Mouse (Mus musculus): ENCODE measurements around the gene Mpi. TPM values are rescaled to one million over a fixed set of nuclear protein-coding genes. Genes with fewer than 3 reads are reported as not detected.

The Mpi gene
- polyA plus RNA-seq, 1 experiment from 2014 or later: 55.1 TPM

- no peak for DNase-seq (ENCODE audit: low spot score)
- H3K4me1 ChIP-seq (replicated peaks; ENCODE audit: control insufficient read depth, insufficient read depth, low read length): no peaks in the 10 kb centered on the region; the same call in 1 of the 2 replicates
- H3K36me3 ChIP-seq (ENCODE audit: control insufficient read depth, insufficient read depth, low read length): no peaks in the 10 kb centered on the region; the same call in 1 of the 2 replicates
- H3K4me2 ChIP-seq (ENCODE audit: low read depth, low read length, severe bottlenecking): no peak overlapping the region
- H3K4me3 ChIP-seq (ENCODE audit: low read depth, low read length): no peak overlapping the region
- no peak for ATAC-seq (replicated peaks; ENCODE audit: low FRiP score)
- H3K9me3 ChIP-seq (ENCODE audit: control insufficient read depth, low read length): no peaks in the 10 kb centered on the region
- no peak overlapping the region for H3K9ac ChIP-seq (ENCODE audit: low read length)
- H3K27me3 ChIP-seq (ENCODE audit: control insufficient read depth, insufficient read depth, low read length): no peaks in the 10 kb centered on the region
- 59% methylated on average over 8 of the region's 8 CpGs for WGBS
- no peak overlapping the region for H3K27ac ChIP-seq (ENCODE audit: low read depth, low read length)
Observed at GRCm38 (mm10) chr9:57566846-57567245, 14.3 kb upstream of the Mpi start.

DNA sequence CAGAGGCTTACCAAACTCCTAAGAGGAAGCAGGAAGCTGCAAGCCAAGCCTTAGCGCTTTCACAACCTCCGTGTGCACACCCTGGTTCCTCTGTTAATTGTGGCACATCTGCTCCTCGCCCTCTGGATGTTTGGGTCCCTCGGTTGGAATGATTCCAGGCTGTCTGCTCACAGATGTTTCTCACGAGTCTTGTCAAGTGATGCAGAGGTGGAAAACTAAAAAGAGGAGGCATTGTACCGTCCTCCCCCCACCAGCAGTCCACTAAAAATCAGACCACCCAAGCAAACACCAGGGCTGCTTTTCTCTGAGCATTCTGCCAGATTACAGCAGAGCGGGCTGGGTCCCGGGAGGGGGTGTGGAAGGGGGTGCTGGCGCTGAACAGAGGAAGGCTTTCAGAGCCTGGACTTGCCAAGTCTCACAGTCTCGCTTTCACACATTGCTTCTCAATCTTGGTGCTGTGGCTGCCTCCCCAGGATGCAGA lies 13.2 kb upstream of the Mpi start:
- H3K9me3 ChIP-seq (ENCODE audit: control insufficient read depth, low read length): no peaks in the 10 kb centered on the region
- ATAC-seq (replicated peaks; ENCODE audit: low FRiP score): no peak
- no peak overlapping the region for H3K9ac ChIP-seq (ENCODE audit: low read length)
- DNase-seq (ENCODE audit: low spot score): no peak
- no peaks in the 10 kb centered on the region for H3K27me3 ChIP-seq (ENCODE audit: control insufficient read depth, insufficient read depth, low read length)
- H3K4me2 ChIP-seq (ENCODE audit: low read depth, low read length, severe bottlenecking): no peak overlapping the region
- no peak overlapping the region for H3K4me3 ChIP-seq (ENCODE audit: low read depth, low read length)
- no peak overlapping the region for H3K27ac ChIP-seq (ENCODE audit: low read depth, low read length)
- WGBS: 71% methylated on average over 10 of the region's 10 CpGs
- H3K36me3 ChIP-seq (ENCODE audit: control insufficient read depth, insufficient read depth, low read length): no peaks in the 10 kb centered on the region; the same call in 1 of the 2 replicates
- H3K4me1 ChIP-seq (replicated peaks; ENCODE audit: control insufficient read depth, insufficient read depth, low read length): peaks cover 4% of the 10 kb centered on the region

DNA sequence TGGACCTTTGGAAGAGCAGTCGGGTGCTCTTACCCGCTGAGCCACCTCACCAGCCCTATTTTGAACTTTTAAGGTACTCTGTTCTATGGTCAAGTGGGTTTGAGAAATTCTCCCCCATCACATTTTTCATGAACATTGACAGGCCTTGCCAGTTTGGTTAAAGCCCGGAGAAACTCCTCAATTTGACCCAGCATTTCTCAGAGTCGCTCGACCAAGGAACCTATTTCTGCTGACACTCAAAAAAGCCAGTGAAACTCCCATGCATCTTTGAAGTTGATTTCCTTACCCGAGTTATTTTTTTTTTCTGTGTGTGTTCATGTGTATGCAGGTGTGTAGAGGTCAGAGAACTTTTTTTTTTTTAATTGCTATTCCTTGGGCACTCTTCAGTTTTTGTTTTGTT lies 12.0 kb upstream of the Mpi start:
- Histone ChIP-seq H3K4me1 (replicated peaks; ENCODE audit: control insufficient read depth, insufficient read depth, low read length) (peaks cover 7% of the 10 kb centered on the region), H3K36me3 (ENCODE audit: control insufficient read depth, insufficient read depth, low read length) (no peaks in the 10 kb centered on the region), H3K9ac (ENCODE audit: low read length) (no peak overlapping the region), H3K9me3 (ENCODE audit: control insufficient read depth, low read length) (no peaks in the 10 kb centered on the region), H3K27me3 (ENCODE audit: control insufficient read depth, insufficient read depth, low read length) (no peaks in the 10 kb centered on the region), H3K27ac (ENCODE audit: low read depth, low read length) (no peak overlapping the region), H3K4me2 (ENCODE audit: low read depth, low read length, severe bottlenecking) (no peak overlapping the region), H3K4me3 (ENCODE audit: low read depth, low read length) (no peak overlapping the region)
- 94% methylated on average over 6 of the region's 6 CpGs for WGBS
- DNase-seq (ENCODE audit: low spot score) (no peak), ATAC-seq (replicated peaks; ENCODE audit: low FRiP score) (no peak)

- Histone ChIP-seq H3K4me2 (ENCODE audit: low read depth, low read length, severe bottlenecking) (no peak overlapping the region), H3K9ac (ENCODE audit: low read length) (no peak overlapping the region), H3K4me1 (replicated peaks; ENCODE audit: control insufficient read depth, insufficient read depth, low read length) (peaks cover 7% of the 10 kb centered on the region), H3K27ac (ENCODE audit: low read depth, low read length) (no peak overlapping the region), H3K9me3 (ENCODE audit: control insufficient read depth, low read length) (no peaks in the 10 kb centered on the region), H3K27me3 (ENCODE audit: control insufficient read depth, insufficient read depth, low read length) (no peaks in the 10 kb centered on the region), H3K36me3 (ENCODE audit: control insufficient read depth, insufficient read depth, low read length) (no peaks in the 10 kb centered on the region), H3K4me3 (ENCODE audit: low read depth, low read length) (no peak overlapping the region)
- ATAC-seq (replicated peaks; ENCODE audit: low FRiP score) (no peak), DNase-seq (ENCODE audit: low spot score) (no peak)
- WGBS: 82% methylated on average over 4 of the region's 4 CpGs
Observed at GRCm38 (mm10) chr9:57562896-57563372, 10.4 kb upstream of the Mpi start.

- Histone ChIP-seq H3K9ac (ENCODE audit: low read length) (no peak overlapping the region; the same call in 1 of the 2 replicates), H3K4me3 (ENCODE audit: low read depth, low read length) (peak overlapping the region; percentile 48), H3K27me3 (ENCODE audit: control insufficient read depth, insufficient read depth, low read length) (no peaks in the 10 kb centered on the region), H3K4me2 (ENCODE audit: low read depth, low read length, severe bottlenecking) (peak overlapping the region; percentile 71), H3K36me3 (ENCODE audit: control insufficient read depth, insufficient read depth, low read length) (no peaks in the 10 kb centered on the region), H3K4me1 (replicated peaks; ENCODE audit: control insufficient read depth, insufficient read depth, low read length) (peaks cover 7% of the 10 kb centered on the region), H3K27ac (ENCODE audit: low read depth, low read length) (no peak overlapping the region), H3K9me3 (ENCODE audit: control insufficient read depth, low read length) (no peaks in the 10 kb centered on the region)
- no peak for DNase-seq (ENCODE audit: low spot score)
- WGBS: 83% methylated on average over 13 of the region's 13 CpGs
- no peak for ATAC-seq (replicated peaks; ENCODE audit: low FRiP score)
Observed at GRCm38 (mm10) chr9:57561711-57562099, 9.1 kb upstream of the Mpi start.

DNA sequence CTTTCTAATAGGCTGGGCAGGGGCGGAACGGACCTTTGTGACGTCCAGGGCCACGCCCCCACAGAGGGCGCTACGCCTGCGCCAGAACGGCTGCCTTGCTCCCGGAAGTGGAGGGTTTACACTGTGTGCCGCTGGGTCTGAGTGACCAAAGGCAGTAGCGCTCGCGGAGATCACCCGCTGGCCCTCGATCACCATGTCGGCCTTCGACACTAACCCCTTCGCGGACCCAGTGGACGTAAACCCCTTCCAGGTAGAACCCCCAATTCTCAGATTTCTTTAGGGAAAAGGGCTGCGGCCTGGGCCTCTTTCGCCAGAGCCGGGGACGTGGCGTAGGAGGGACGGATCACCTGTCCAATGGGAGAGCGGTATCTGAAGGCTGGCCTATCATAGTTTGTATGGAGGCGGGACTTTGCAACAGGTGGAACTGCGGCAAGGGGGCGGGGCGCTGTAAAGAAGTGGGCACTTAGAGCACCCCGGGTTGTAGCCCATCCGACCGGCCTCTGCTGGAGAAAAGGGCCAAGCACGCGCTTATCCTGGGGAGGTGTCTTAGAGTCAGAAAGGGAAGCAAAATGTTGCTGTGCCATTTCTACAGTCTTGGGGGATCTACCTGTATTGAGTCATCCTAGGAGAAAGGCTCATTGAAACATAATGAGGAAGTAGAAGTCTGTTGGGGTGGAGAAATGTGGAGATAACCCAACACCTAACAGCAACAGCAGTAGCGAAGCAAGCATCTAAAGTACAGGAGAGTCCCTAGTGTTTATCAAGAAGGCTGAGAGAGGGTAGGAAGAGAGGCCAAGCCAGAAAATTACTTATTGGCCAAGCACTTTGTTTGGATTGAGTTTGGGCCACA lies 8.5 kb upstream of the Mpi start, which contains the start of gene Scamp2:
Gene Scamp2 (plus strand): TSS at position 83 of the 850 bp plus-strand sequence.
- WGBS: 1% methylated on average over 37 of the region's 37 CpGs
- no peaks in the 10 kb centered on the region for H3K27me3 ChIP-seq (ENCODE audit: control insufficient read depth, insufficient read depth, low read length)
- peak within 1 kb of the TSS; percentile 48 for H3K4me3 ChIP-seq (ENCODE audit: low read depth, low read length)
- H3K36me3 ChIP-seq (ENCODE audit: control insufficient read depth, insufficient read depth, low read length): no peaks in the 10 kb centered on the region
- peaks cover 7% of the 10 kb centered on the region for H3K4me1 ChIP-seq (replicated peaks; ENCODE audit: control insufficient read depth, insufficient read depth, low read length)
- DNase-seq (ENCODE audit: low spot score): peak; percentile 95
- no peak within 1 kb of the TSS for H3K27ac ChIP-seq (ENCODE audit: low read depth, low read length)
- H3K9ac ChIP-seq (ENCODE audit: low read length): peak within 1 kb of the TSS; percentile 55
- ATAC-seq (replicated peaks; ENCODE audit: low FRiP score): peak; percentile 99
- H3K9me3 ChIP-seq (ENCODE audit: control insufficient read depth, low read length): no peaks in the 10 kb centered on the region
- peak within 1 kb of the TSS; percentile 71 for H3K4me2 ChIP-seq (ENCODE audit: low read depth, low read length, severe bottlenecking)

GRCm38 (mm10) chr9:57560263-57560662 lies 7.7 kb upstream of the Mpi start:
- peak overlapping the region; percentile 71 for H3K4me2 ChIP-seq (ENCODE audit: low read depth, low read length, severe bottlenecking)
- peak overlapping the region; percentile 48 for H3K4me3 ChIP-seq (ENCODE audit: low read depth, low read length)
- H3K27me3 ChIP-seq (ENCODE audit: control insufficient read depth, insufficient read depth, low read length): no peaks in the 10 kb centered on the region
- H3K9me3 ChIP-seq (ENCODE audit: control insufficient read depth, low read length): no peaks in the 10 kb centered on the region
- ATAC-seq (replicated peaks; ENCODE audit: low FRiP score) (no peak), DNase-seq (ENCODE audit: low spot score) (no peak)
- no peaks in the 10 kb centered on the region for H3K36me3 ChIP-seq (ENCODE audit: control insufficient read depth, insufficient read depth, low read length)
- peaks cover 7% of the 10 kb centered on the region for H3K4me1 ChIP-seq (replicated peaks; ENCODE audit: control insufficient read depth, insufficient read depth, low read length)
- WGBS: 29% methylated on average over 7 of the region's 7 CpGs
- peak overlapping the region; percentile 55 for H3K9ac ChIP-seq (ENCODE audit: low read length)
- H3K27ac ChIP-seq (ENCODE audit: low read depth, low read length): no peak overlapping the region

- no peak for DNase-seq (ENCODE audit: low spot score)
- no peak overlapping the region for H3K4me2 ChIP-seq (ENCODE audit: low read depth, low read length, severe bottlenecking)
- H3K9ac ChIP-seq (ENCODE audit: low read length): no peak overlapping the region
- no peak for ATAC-seq (replicated peaks; ENCODE audit: low FRiP score)
- no peaks in the 10 kb centered on the region for H3K36me3 ChIP-seq (ENCODE audit: control insufficient read depth, insufficient read depth, low read length)
- no peak overlapping the region for H3K27ac ChIP-seq (ENCODE audit: low read depth, low read length)
- WGBS: 77% methylated on average over 2 of the region's 2 CpGs
- peaks cover 7% of the 10 kb centered on the region for H3K4me1 ChIP-seq (replicated peaks; ENCODE audit: control insufficient read depth, insufficient read depth, low read length)
- no peak overlapping the region for H3K4me3 ChIP-seq (ENCODE audit: low read depth, low read length)
- no peaks in the 10 kb centered on the region for H3K9me3 ChIP-seq (ENCODE audit: control insufficient read depth, low read length)
- H3K27me3 ChIP-seq (ENCODE audit: control insufficient read depth, insufficient read depth, low read length): no peaks in the 10 kb centered on the region
Observed at GRCm38 (mm10) chr9:57559568-57559967, 7.0 kb upstream of the Mpi start.
